Mouse (Mus musculus) forebrain, embryonic 10.5 days (tissue): Measurements from ENCODE around the gene Dnajc11. TPM values are rescaled to one million over a fixed set of nuclear protein-coding genes. Genes with fewer than 3 reads are reported as not detected.

Experiments
- DNase-seq: peaks from one replicate; pipeline ENCODE4 v3.0.0-alpha.2; 2017; ENCODE audit warnings: low spot score; ENCODE audit errors: extremely low spot score
- H3K27ac ChIP-seq: fragments of 300-500 bp; sonication (generic); 2 replicates; pipeline ENCODE4 v1.5.1; 2016; ENCODE audit warnings: mild to moderate bottlenecking
- H3K27me3 ChIP-seq: fragments of 300-500 bp; sonication (generic); 2 replicates; pipeline ENCODE4 v1.6.1; 2016; ENCODE audit warnings: mild to moderate bottlenecking; ENCODE audit not compliant: poor library complexity, severe bottlenecking
- H3K36me3 ChIP-seq: fragments of 300-500 bp; sonication (generic); replicated peaks from 2 replicates; pipeline ENCODE4 v1.6.1; 2016; ENCODE audit warnings: mild to moderate bottlenecking, moderate library complexity
- H3K4me1 ChIP-seq: fragments of 300-500 bp; sonication (generic); 2 replicates; pipeline ENCODE4 v1.6.1; 2016
- H3K4me3 ChIP-seq: fragments of 300-500 bp; sonication (generic); 2 replicates; pipeline ENCODE4 v1.5.1; 2016; ENCODE audit warnings: mild to moderate bottlenecking, moderate library complexity
- H3K9me3 ChIP-seq: fragments of 300-500 bp; sonication (generic); 2 replicates; pipeline ENCODE4 v1.6.1; 2016; ENCODE audit warnings: mild to moderate bottlenecking, moderate library complexity
- WGBS: fragments of 180-500 bp; shearing (Covaris S2); methylation state at CpG from one replicate; pipeline ENCODE4 v1.1.7; 2016; 5-methylcytosine and 5-hydroxymethylcytosine counted together
- polyA plus RNA-seq: library from polyadenylated mRNA; unstranded; fragments of >200 nt; fragmentation: Nextera tagmentation; extraction: Ambion mirVana; gene quantifications from 2 replicates; pipeline ENCODE4 v1.2.1, GENCODE M21; 2016

Gene Dnajc11
- polyA plus RNA-seq, 1 experiment from 2014 or later, result 113 TPM

DNA sequence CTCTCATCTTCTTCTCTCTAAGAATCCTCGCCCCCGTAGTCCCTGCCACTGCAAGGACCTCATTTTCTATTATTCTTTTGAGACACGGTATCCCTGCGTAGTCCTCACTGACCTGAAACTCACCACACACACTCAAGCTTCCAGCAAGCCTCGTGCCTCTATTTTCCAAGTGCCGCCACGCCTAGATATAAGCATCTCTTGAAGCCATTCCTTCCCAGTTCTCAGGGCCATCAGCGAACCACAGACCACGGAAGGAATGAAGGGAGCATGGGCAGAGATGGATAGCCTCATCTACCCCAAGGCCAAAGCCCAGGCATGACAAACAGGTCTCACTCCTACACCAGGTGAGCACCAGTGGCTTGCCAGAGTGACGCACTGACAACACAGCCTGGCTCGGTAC, 91.0 kb downstream of the Dnajc11 start:
- peaks cover 68% of the 10 kb centered on the region for H3K36me3 ChIP-seq
- WGBS, result 93% methylated on average over 11 of the region's 11 CpGs

DNA sequence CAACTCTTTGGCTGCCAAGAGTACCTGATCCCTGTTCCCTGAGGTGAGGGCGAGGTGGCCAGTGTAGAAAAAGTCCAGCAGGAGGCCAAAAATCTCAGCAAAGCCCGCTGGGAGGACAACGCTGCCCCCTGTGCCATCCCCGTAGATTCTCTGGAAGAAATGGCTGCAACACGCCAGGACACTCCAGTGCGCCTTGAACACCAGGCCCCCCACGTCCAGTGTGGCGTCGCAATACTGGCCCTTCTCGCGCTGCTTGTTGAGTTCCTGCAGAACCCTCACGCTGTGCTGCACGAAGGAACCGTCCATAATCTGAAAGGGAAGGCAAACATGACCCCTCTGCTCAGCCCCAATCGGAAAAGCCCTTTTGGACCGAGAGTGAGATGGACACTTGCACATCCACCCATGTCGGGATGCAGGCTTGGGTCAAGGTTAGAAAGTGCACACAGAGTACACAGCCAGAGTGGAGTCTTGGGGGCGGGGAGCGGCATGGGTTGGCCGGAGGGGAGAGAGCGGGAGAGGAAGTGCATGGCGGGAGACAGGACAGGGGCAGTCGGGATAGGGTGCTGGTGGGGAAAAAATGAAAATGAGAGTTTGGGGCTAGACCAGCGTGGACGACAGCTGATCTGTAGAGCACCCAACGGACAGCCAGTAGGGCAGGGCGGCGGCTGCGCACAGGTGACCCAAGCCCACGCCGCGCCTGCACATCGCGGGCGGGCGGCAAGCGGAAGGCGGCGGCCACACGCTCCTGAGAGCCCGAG, 93.4 kb downstream of the Dnajc11 start:
- H3K4me3 ChIP-seq, result peak overlapping the region; percentile 91
- peak overlapping the region; percentile 91 for H3K27ac ChIP-seq
- H3K36me3 ChIP-seq, result peaks cover 44% of the 10 kb centered on the region
- H3K9me3 ChIP-seq, result no peaks in the 10 kb centered on the region
- WGBS, result 3% methylated on average over 41 of the region's 41 CpGs
- peak; percentile 34 for DNase-seq
- H3K27me3 ChIP-seq, result peaks cover 6% of the 10 kb centered on the region
- H3K4me1 ChIP-seq, result peaks cover 68% of the 10 kb centered on the region

More for the DNA sequence above, 91.0 kb downstream of the Dnajc11 start:
- Histone ChIP-seq H3K27ac (no peak overlapping the region), H3K4me3 (no peak overlapping the region), H3K27me3 (no peaks in the 10 kb centered on the region), H3K9me3 (no peaks in the 10 kb centered on the region), H3K4me1 (peaks cover 47% of the 10 kb centered on the region)
- no peak for DNase-seq

DNA sequence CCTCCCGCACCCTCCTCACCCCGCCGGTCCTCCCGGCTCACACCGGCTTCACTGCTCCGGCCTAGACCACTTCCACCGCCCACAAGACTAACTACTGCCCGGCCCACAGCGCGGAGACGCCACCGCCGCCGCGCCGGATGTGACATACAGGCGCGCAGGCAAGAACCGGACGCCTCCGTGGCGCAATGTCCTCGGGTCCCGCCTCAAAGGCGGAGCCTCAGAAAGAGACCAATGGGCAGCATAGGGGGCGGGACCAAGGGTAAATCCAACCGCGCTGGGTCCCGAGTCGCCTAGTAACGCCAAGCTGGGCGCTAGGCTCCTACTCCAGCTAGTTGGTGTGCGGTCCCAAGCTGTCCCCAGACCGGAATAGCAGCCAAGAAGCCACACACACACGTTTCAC, 94.0 kb downstream of the Dnajc11 start, which contains the start of gene Zbtb48:
Gene Zbtb48 (minus strand): TSS at position 148 of the 400 bp plus-strand sequence.
- Histone ChIP-seq H3K36me3 (peaks cover 38% of the 10 kb centered on the region), H3K27ac (peak within 1 kb of the TSS; percentile 91), H3K4me1 (peaks cover 74% of the 10 kb centered on the region), H3K27me3 (peaks cover 12% of the 10 kb centered on the region), H3K9me3 (no peaks in the 10 kb centered on the region), H3K4me3 (peak within 1 kb of the TSS; percentile 91)
- peak; percentile 94 for DNase-seq
- under 1% methylated on average over 35 of the region's 35 CpGs for WGBS

DNA sequence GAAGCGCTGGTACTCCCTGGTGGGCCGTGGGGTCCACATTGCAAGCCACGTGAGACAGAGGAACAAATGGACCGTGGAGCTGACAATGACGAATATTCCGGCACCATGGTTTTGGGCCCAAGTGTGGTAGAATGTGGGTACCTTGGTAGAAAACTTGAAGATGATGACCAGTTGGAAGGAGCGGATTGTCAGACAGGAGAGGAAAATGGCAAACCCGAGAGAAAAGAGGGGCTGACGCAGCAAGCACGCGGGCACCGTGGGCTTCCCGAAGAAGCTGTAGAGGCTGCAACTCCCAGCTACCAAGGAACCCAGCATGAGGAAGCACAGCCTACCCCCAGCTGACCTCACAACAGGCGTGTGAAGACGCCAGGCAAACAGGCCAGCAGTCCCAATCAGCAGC, 95.0 kb downstream of the Dnajc11 start:
- no peak for DNase-seq
- H3K36me3 ChIP-seq, result peaks cover 29% of the 10 kb centered on the region
- H3K27me3 ChIP-seq, result peaks cover 21% of the 10 kb centered on the region
- whole genome bisulfite sequencing, result 66% methylated on average over 15 of the region's 15 CpGs
- H3K27ac ChIP-seq, result peak overlapping the region; percentile 91; the same call in 1 of the 2 replicates
- peaks cover 76% of the 10 kb centered on the region for H3K4me1 ChIP-seq
- H3K4me3 ChIP-seq, result peak overlapping the region; percentile 91
- no peaks in the 10 kb centered on the region for H3K9me3 ChIP-seq

DNA sequence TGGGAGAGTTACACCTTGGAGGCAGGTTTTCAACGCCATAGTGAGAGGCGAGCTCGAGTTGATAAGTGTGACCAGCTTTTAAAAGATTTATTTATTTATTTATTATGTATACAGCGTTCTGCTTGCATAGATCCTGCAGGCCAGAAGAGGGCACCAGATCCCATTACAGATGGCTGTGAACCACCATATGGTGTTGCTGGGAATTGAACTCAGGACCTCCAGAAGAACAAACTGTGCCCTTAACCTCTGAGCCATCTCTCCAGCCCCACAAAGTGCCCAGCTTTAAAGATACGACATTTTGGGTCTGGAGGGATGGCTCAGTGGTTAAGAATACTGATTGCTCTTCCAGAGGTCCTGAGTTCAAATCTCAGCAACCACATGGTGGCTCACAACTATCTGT, 95.6 kb downstream of the Dnajc11 start:
- H3K4me1 ChIP-seq, result peaks cover 76% of the 10 kb centered on the region
- peaks cover 22% of the 10 kb centered on the region for H3K36me3 ChIP-seq
- H3K27ac ChIP-seq, result no peak overlapping the region
- 52% methylated on average over 5 of the region's 5 CpGs for WGBS
- H3K27me3 ChIP-seq, result peaks cover 24% of the 10 kb centered on the region
- no peaks in the 10 kb centered on the region for H3K9me3 ChIP-seq
- DNase-seq, result no peak
- no peak overlapping the region for H3K4me3 ChIP-seq

DNA sequence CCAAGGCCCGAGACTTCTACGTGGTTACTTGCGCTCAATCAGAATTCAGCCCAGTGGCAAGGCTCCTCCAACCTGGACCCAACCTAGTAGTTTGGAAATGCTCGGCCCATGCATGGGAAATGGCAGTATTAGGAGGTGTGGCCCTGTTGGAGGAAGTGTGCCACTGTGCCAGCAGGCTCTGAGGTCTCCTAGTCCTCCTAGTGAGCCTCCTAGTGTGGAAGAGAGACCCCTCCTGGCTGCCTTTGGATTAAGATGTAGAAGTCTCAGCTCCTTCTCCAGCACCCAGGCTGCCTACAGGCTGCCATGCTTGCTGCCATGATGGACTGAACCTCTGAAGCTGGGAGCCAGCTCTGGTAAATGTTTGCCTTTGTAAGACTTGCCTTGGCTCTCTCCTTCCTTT, 96.5 kb downstream of the Dnajc11 start:
- Histone ChIP-seq H3K4me1 (peaks cover 70% of the 10 kb centered on the region), H3K27me3 (peaks cover 24% of the 10 kb centered on the region), H3K4me3 (no peak overlapping the region), H3K27ac (no peak overlapping the region), H3K9me3 (no peaks in the 10 kb centered on the region), H3K36me3 (peaks cover 13% of the 10 kb centered on the region)
- 77% methylated on average over 4 of the region's 4 CpGs for WGBS
- DNase-seq, result no peak

Other genes with a start within 250 kb of the Dnajc11 start
- gene Camta1, start 71.8 kb upstream of the Dnajc11 start, polyA plus RNA-seq, result 122 and 131 TPM in 2 replicates
- 34.9 and 35.7 TPM in 2 replicates for gene Thap3, start 55.3 kb downstream of the Dnajc11 start, polyA plus RNA-seq
- gene Phf13, start 62.6 kb downstream of the Dnajc11 start, polyA plus RNA-seq, result 24.1 and 26.1 TPM in 2 replicates
- 8.1 and 8.3 TPM in 2 replicates for gene Klhl21, start 75.1 kb downstream of the Dnajc11 start, polyA plus RNA-seq
- 24.1 and 24.4 TPM in 2 replicates for gene Zbtb48, start 94.0 kb downstream of the Dnajc11 start, polyA plus RNA-seq
- 0.48 and 0.79 TPM in 2 replicates for gene Tas1r1, start 104.9 kb downstream of the Dnajc11 start, polyA plus RNA-seq
- gene Nol9, start 105.6 kb downstream of the Dnajc11 start, polyA plus RNA-seq, result 42.0 and 43.0 TPM in 2 replicates
- gene Plekhg5, start 138.8 kb downstream of the Dnajc11 start, polyA plus RNA-seq, result 9.6 and 9.8 TPM in 2 replicates
- 0.72 and 0.96 TPM in 2 replicates for gene Tnfrsf25, start 182.2 kb downstream of the Dnajc11 start, polyA plus RNA-seq
- gene Espn, start 218.7 kb downstream of the Dnajc11 start, polyA plus RNA-seq, result 5.6 and 5.9 TPM in 2 replicates
- gene Hes2, start 225.2 kb downstream of the Dnajc11 start, polyA plus RNA-seq, result not detected in 2 replicates
- gene Acot7, start 244.4 kb downstream of the Dnajc11 start, polyA plus RNA-seq, result 61.0 and 64.4 TPM in 2 replicates